In the genomic region with DNA sequence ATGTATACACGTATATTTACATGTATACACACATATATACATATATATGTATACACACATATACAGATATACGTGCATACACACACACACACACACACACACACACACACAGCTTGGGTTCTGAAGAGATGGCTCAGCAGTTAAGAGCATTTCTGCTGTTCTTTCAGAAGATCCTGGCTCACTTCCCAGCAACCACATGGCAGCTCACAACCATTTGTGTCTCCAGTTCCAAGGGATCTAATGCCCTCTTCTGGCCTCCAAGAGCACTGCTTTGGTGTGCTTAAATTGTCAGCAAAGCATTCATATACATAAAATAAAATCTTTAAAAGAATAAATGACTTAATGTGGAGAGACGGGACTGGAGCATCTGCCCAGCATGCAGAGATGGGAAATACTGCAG, we compare ENCODE assay signal across 8 mouse cellular contexts. TPM values are rescaled to one million over a fixed set of nuclear protein-coding genes. Genes with fewer than 3 reads are reported as not detected.
DNase-seq lines count a peak whose midpoint lies in the region; ATAC-seq and TF ChIP-seq lines count a peak whose summit lies in the region.

No protein-coding gene starts in this region.

- 83% methylated on average over 3 of the region's 3 CpGs for WGBS in midbrain, embryonic 15.5 days

- H3K4me1 ChIP-seq in E14TG2a.4 (replicated peaks; ENCODE audit: low read depth, low read length) = peaks cover 18% of the 10 kb centered on the region
- H3K4me1 ChIP-seq in midbrain, embryonic 15.5 days = no peaks in the 10 kb centered on the region

- peak; percentile 38; the same call in 1 of the 2 replicates for TF ChIP-seq CTCF in E14TG2a.4 (conservative IDR thresholded peaks at IDR 0.05; ENCODE audit: low read length)
- peak; percentile 63 for TF ChIP-seq CTCF in left cerebral cortex, adult 2 months (IDR thresholded peaks at IDR 0.05)

- no peak overlapping the region for H3K27ac ChIP-seq in left cerebral cortex, adult 2 months
- H3K27ac ChIP-seq in midbrain, embryonic 15.5 days = no peak overlapping the region

- no peak overlapping the region for H3K4me3 ChIP-seq in E14TG2a.4 (replicated peaks; ENCODE audit: low read length)
- no peak overlapping the region for H3K4me3 ChIP-seq in left cerebral cortex, adult 2 months
- H3K4me3 ChIP-seq in midbrain, embryonic 15.5 days = no peak overlapping the region

- peak; percentile 89 for ATAC-seq in frontal cortex, adult (ENCODE audit: low TSS enrichment)
- ATAC-seq in midbrain, embryonic 15.5 days (replicated peaks) = no peak

- H3K9me3 ChIP-seq in E14TG2a.4 (ENCODE audit: low read length) = no peaks in the 10 kb centered on the region
- H3K9me3 ChIP-seq in midbrain, embryonic 15.5 days = no peaks in the 10 kb centered on the region

- H3K36me3 ChIP-seq in E14TG2a.4 (ENCODE audit: insufficient read depth, low read length) = no peaks in the 10 kb centered on the region
- no peaks in the 10 kb centered on the region for H3K36me3 ChIP-seq in midbrain, embryonic 15.5 days (replicated peaks)

- H3K9ac ChIP-seq in midbrain, embryonic 15.5 days = no peak overlapping the region

- H3K27me3 ChIP-seq in E14TG2a.4 (ENCODE audit: insufficient read depth, low read length) = no peaks in the 10 kb centered on the region
- no peaks in the 10 kb centered on the region for H3K27me3 ChIP-seq in midbrain, embryonic 15.5 days (replicated peaks)

- H3K4me2 ChIP-seq in midbrain, embryonic 15.5 days = no peak overlapping the region

- intact Hi-C loops in heart, postnatal 25 days (cut with DNase I) = loop anchor here (5.0 kb wide), 1 partner anchor 185 kb away; no protein-coding TSS in a partner anchor
- intact Hi-C loops in left cerebral cortex, adult 2 months (cut with DNase I) = no loop called here

- no peak for DNase-seq in frontal cortex, postnatal 25 days (ENCODE audit: low spot score in 2 of 2)
- DNase-seq in cerebellum, adult 8-10 months = peak; percentile 36
- peak; percentile 13 for DNase-seq in heart, postnatal 25 days (ENCODE audit: low spot score)
- peak in 1 of 2 experiments; percentile 39 for DNase-seq in left cerebral cortex, adult 2 months (ENCODE audit: extremely low spot score in 1 of 2, low spot score in 2 of 2)
- DNase-seq in right cerebral cortex, adult 2 months (ENCODE audit: low spot score in 2 of 2) = peak; percentile 35 to 58

RNA-seq across cellular contexts. Expression of a gene that starts 0.8 kb away (rescaled TPM):
- total RNA-seq in heart, postnatal 25 days (2021) = not detected
- under 1 TPM in 1 of 2 experiments, not detected in 1; 0.61 TPM for total RNA-seq in left cerebral cortex, adult 2 months (2021)
- polyA plus RNA-seq in midbrain, embryonic 15.5 days (2015; fragmentation: Nextera tagmentation; extraction: Ambion mirVana) = 2.1 and 2.3 TPM in 2 replicates

Comparison
In these comparisons a context has a peak if more than half of its experiments do, and no peak if none do; other contexts are left out.
1. DNase-seq: peak in cerebellum, adult 8-10 months (single experiment), heart, postnatal 25 days (single experiment) and right cerebral cortex, adult 2 months (2 of 2); none in frontal cortex, postnatal 25 days (0 of 2).